Mouse (Mus musculus) olfactory bulb, adult 2 months (tissue): ENCODE measurements around the gene Brpf3.

Experiments used
- CTCF ChIP-seq: fragments of 200-500 bp; IDR thresholded peaks from 2 replicates; pipeline ENCODE4 v1.5.1; 2012; ENCODE audit warnings: low read depth, mild to moderate bottlenecking, low read length, moderate library complexity; ENCODE audit not compliant: insufficient read depth
- POLR2A ChIP-seq: fragments of 200-500 bp; IDR thresholded peaks from 2 replicates; pipeline ENCODE4 v1.6.1; 2012; ENCODE audit warnings: mild to moderate bottlenecking, low read depth, low read length, moderate library complexity; ENCODE audit not compliant: insufficient read depth

DNA sequence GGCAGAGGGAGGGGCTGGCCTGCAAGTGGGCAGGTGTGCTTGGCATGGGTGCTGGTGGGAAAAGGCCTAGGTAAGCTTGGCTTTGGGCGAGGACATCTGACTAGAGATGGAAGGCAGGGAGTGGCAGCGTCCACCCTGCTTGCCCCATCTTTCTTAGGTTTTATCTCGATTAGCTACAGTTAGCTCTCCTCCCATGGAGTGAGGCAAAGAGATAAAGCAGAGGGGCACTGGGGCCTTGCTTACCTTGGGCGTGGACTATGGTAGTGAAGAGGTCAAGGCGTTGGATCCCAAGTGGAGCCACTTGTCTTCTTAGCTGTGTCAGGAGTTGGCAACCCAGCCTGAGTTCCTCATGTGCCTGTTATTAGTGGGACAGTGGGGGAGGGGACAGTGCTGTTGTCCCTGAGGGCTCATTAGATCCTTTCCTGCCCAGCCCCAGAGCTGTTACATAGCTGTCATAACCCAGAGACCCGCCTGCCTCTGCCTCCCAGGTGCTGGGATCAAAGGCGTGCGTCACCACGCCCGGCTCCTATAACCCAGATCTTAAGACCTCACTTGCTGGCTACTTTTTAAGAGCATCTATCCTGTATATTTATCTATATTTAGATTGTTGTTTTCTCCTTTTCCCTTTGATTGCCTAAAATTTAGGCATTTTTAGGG is 8.4 kb downstream of the Brpf3 start:
- TF ChIP-seq CTCF, result no peak
- TF ChIP-seq POLR2A, result no peak
